Mouse (Mus musculus): ENCODE measurements around the gene Npas3. TPM values are rescaled to one million over a fixed set of nuclear protein-coding genes. Genes with fewer than 3 reads are reported as not detected.

Gene Npas3
- polyA plus RNA-seq, 1 experiment: not detected

DNA sequence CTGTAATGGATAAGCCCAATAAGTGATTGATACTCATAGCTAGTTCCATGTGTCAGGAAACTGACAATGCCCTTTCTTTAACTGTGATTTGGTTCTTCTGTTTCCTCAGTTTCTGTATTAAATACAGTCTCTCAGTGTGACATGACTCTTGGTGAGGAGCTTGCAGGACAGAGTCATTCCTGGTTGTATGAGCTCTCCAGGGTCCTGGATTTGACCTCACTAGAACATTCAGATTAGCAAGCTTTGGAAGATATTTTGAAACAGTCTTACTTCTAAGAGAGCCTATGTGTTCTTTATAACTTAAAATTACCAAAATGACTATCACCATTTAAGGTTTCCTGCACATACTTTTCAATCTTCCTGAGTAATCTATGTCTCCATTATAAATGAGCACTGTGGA is 247.9 kb downstream of the Npas3 start:
- H3K27me3 ChIP-seq (ENCODE audit: control insufficient read depth): no peaks in the 10 kb centered on the region
- no peak overlapping the region for H3K4me3 ChIP-seq (replicated peaks)
- H3K4me1 ChIP-seq (ENCODE audit: control insufficient read depth): no peaks in the 10 kb centered on the region
- no peak for TF ChIP-seq GATA1 (IDR thresholded peaks at IDR 0.05; ENCODE audit: low read length)
- no peak for TF ChIP-seq TAL1 (IDR thresholded peaks at IDR 0.05; ENCODE audit: low read length)
- H3K9me3 ChIP-seq (ENCODE audit: control insufficient read depth, low read length): no peaks in the 10 kb centered on the region
- H3K36me3 ChIP-seq (ENCODE audit: control insufficient read depth): no peaks in the 10 kb centered on the region

DNA sequence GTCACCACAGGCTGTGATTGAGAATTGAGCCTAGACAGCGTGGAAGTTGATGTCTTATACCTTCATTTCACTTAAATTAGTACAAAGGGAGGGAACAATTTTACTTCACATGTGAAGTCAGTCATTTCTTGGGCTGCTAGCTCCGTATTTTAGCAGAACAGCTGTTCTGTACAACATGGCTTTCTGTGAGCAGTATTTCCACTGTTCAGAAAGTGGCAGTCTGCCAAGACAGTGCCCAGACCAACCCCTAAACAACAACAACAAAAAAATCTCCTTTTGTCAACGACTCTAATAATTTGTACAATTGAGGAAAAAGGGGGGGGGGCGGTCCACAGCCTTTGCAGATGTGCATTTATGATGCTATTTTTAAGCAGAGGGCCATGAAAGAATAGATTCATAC is 266.4 kb downstream of the Npas3 start:
- H3K27me3 ChIP-seq (ENCODE audit: control insufficient read depth): no peaks in the 10 kb centered on the region
- H3K4me1 ChIP-seq (ENCODE audit: control insufficient read depth): no peaks in the 10 kb centered on the region
- no peak overlapping the region for H3K4me3 ChIP-seq (replicated peaks)
- TF ChIP-seq TAL1 (IDR thresholded peaks at IDR 0.05; ENCODE audit: low read length) (no peak), GATA1 (IDR thresholded peaks at IDR 0.05; ENCODE audit: low read length) (no peak)
- H3K36me3 ChIP-seq (ENCODE audit: control insufficient read depth): no peaks in the 10 kb centered on the region
- no peaks in the 10 kb centered on the region for H3K9me3 ChIP-seq (ENCODE audit: control insufficient read depth, low read length)

DNA sequence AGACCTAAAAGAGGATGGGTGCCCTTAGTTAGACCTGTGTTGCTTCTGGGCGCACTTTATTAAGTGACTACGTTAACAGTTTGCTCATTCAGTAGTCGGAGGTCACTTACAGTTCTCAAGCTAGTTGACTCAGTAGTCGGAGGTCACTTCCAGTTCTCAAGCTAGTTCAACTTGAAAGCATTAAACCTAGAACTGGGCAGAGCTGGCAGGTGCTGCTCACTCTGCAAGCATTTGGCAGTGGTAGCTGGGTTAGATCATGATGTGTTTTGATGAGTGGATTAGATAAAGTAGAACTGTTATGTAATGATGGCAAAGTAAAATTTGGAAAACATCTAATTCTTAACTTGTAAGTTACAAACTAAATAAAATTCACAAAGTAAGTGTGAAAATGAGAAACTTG is 271.1 kb downstream of the Npas3 start:
- Histone ChIP-seq H3K9me3 (ENCODE audit: control insufficient read depth, low read length) (no peaks in the 10 kb centered on the region), H3K27me3 (ENCODE audit: control insufficient read depth) (no peaks in the 10 kb centered on the region), H3K4me3 (replicated peaks) (no peak overlapping the region), H3K36me3 (ENCODE audit: control insufficient read depth) (no peaks in the 10 kb centered on the region), H3K4me1 (ENCODE audit: control insufficient read depth) (no peaks in the 10 kb centered on the region)
- TF ChIP-seq GATA1 (IDR thresholded peaks at IDR 0.05; ENCODE audit: low read length) (no peak), TAL1 (IDR thresholded peaks at IDR 0.05; ENCODE audit: low read length) (no peak)

DNA sequence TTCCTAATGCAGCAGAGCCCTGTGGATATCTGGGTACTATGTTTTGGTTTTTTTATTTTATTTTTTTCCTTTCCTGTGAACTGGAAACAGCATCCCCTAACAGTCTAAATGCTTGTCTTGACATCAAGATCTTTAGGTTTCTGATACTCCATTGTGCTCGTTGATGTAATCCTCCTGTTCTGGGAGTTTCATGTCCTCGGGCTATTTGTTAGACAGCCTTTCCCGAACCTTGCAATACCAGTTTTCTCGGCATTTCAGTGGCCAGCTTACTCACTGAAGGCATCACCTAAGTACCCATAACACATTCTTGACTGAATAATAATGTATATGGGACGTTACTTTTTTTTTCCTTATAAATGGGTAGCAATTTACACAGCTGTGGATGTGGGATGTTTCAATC is 274.2 kb downstream of the Npas3 start:
- no peak overlapping the region for H3K4me3 ChIP-seq (replicated peaks)
- H3K27me3 ChIP-seq (ENCODE audit: control insufficient read depth): no peaks in the 10 kb centered on the region

DNA sequence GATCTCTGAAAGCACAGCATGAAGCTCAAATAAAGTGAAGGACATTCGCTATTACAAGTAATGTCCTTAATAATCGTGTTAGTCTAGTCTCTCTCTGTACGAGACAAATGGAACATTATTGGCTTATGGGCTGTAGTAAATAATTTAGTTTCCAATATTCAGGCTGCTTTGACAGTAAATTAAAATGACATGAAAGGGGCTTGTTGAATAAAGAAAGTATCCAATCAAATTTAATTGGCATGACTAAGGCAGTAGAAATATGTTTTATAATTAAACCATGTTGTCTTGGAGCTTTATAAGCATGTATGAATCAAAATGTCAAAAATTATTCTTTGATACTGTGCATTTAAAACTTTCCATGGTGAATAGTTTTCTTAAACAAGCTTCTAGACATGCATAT is 278.6 kb downstream of the Npas3 start:
- TF ChIP-seq GATA1 (IDR thresholded peaks at IDR 0.05; ENCODE audit: low read length) (no peak), TAL1 (IDR thresholded peaks at IDR 0.05; ENCODE audit: low read length) (no peak)
- Histone ChIP-seq H3K4me3 (replicated peaks) (no peak overlapping the region), H3K27me3 (ENCODE audit: control insufficient read depth) (no peaks in the 10 kb centered on the region), H3K36me3 (ENCODE audit: control insufficient read depth) (no peaks in the 10 kb centered on the region), H3K9me3 (ENCODE audit: control insufficient read depth, low read length) (no peaks in the 10 kb centered on the region), H3K4me1 (ENCODE audit: control insufficient read depth) (no peaks in the 10 kb centered on the region)

More for the DNA sequence above, 274.2 kb downstream of the Npas3 start:
- Histone ChIP-seq H3K36me3 (ENCODE audit: control insufficient read depth) (no peaks in the 10 kb centered on the region), H3K4me1 (ENCODE audit: control insufficient read depth) (no peaks in the 10 kb centered on the region), H3K9me3 (ENCODE audit: control insufficient read depth, low read length) (no peaks in the 10 kb centered on the region)
- TF ChIP-seq GATA1 (IDR thresholded peaks at IDR 0.05; ENCODE audit: low read length): no peak
- no peak for TF ChIP-seq TAL1 (IDR thresholded peaks at IDR 0.05; ENCODE audit: low read length)

DNA sequence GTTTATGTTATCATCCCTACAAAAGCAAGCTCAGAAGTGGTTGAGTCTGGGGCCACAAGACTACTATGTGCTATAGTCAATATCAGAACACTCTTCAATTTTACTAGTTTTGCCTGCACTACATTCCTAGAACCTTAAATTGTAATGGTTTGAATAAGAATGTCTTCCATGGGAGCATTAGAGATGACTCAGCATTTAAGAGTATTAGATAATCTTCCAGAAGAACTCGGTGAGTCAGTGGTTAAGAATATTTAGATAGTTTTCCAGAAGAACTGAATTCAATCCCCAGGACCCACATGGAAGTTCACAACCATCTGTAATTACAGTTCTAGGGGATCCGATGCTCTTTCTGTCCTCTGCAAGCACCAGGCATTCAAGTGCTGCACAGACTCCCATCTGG is 280.9 kb downstream of the Npas3 start:
- H3K9me3 ChIP-seq (ENCODE audit: control insufficient read depth, low read length): no peaks in the 10 kb centered on the region; the same call in 1 of the 2 replicates
- no peaks in the 10 kb centered on the region for H3K4me1 ChIP-seq (ENCODE audit: control insufficient read depth)
- no peaks in the 10 kb centered on the region for H3K27me3 ChIP-seq (ENCODE audit: control insufficient read depth)
- no peaks in the 10 kb centered on the region for H3K36me3 ChIP-seq (ENCODE audit: control insufficient read depth)
- no peak overlapping the region for H3K4me3 ChIP-seq (replicated peaks)
- TF ChIP-seq GATA1 (IDR thresholded peaks at IDR 0.05; ENCODE audit: low read length) (no peak), TAL1 (IDR thresholded peaks at IDR 0.05; ENCODE audit: low read length) (no peak)

DNA sequence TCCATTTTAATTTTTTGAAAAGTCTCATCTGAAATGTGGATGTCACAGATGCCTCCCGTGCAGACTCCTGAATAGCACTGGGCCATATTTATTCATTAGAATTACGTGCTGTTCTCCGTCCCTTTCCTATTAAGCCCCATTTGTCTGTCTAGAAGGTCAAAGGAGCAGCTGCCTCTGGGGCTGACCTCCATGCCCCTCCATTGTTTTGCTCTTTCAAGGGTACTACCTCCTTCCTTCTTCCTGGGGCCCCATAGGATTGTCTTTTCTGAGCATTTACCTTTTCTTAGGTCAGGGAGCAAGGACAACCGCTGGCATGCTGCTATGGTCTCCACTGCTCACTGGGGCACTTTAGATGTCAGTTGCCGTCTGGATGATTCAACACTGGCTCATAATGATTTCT is 288.3 kb downstream of the Npas3 start:
- no peaks in the 10 kb centered on the region; the same call in 1 of the 2 replicates for H3K9me3 ChIP-seq (ENCODE audit: control insufficient read depth, low read length)
- TF ChIP-seq TAL1 (IDR thresholded peaks at IDR 0.05; ENCODE audit: low read length) (no peak), GATA1 (IDR thresholded peaks at IDR 0.05; ENCODE audit: low read length) (no peak)
- no peaks in the 10 kb centered on the region for H3K4me1 ChIP-seq (ENCODE audit: control insufficient read depth)
- H3K27me3 ChIP-seq (ENCODE audit: control insufficient read depth): no peaks in the 10 kb centered on the region
- no peaks in the 10 kb centered on the region for H3K36me3 ChIP-seq (ENCODE audit: control insufficient read depth)
- H3K4me3 ChIP-seq (replicated peaks): no peak overlapping the region

DNA sequence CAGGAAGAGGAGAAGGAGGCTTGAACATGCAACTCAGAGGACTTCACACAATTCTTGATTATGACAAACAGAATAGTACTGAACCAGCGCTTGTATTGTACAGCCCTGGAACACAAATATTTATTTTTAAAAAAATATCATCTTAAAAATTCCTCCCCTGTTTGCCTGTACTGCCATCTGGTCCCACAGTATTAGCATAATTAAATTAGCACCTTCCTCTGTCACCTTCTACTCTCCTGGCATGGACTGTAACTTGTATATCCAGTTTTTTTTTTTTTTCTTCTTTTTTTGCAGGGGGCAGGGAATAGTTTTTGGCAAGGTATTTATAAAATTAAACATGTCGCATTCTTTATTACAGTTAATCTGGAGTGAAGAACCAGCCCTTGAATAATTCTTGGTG is 307.9 kb downstream of the Npas3 start:
- Histone ChIP-seq H3K36me3 (ENCODE audit: control insufficient read depth) (no peaks in the 10 kb centered on the region), H3K9me3 (ENCODE audit: control insufficient read depth, low read length) (no peaks in the 10 kb centered on the region), H3K27me3 (ENCODE audit: control insufficient read depth) (no peaks in the 10 kb centered on the region), H3K4me3 (replicated peaks) (no peak overlapping the region), H3K4me1 (ENCODE audit: control insufficient read depth) (no peaks in the 10 kb centered on the region)
- no peak for TF ChIP-seq GATA1 (IDR thresholded peaks at IDR 0.05; ENCODE audit: low read length)

DNA sequence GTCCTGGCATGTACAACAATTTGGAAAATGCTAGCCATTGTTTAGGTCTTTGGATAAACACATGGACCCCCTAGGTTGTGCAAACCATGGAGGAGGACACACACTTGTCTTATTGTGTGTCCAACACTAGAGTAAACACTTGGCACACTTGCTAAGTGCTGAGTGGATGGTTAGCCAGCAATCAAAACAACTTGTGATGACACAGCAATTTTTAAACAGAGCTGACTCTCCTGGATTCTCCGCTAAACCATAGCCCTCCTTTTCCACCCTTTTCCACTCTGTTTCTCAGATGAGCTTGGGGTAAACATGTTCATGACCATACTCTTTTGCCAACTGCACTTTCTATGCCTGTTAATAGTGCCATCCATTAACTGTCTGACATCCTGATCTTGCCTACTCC is 309.8 kb downstream of the Npas3 start:
- Histone ChIP-seq H3K9me3 (ENCODE audit: control insufficient read depth, low read length) (no peaks in the 10 kb centered on the region), H3K36me3 (ENCODE audit: control insufficient read depth) (no peaks in the 10 kb centered on the region), H3K4me1 (ENCODE audit: control insufficient read depth) (no peaks in the 10 kb centered on the region), H3K27me3 (ENCODE audit: control insufficient read depth) (no peaks in the 10 kb centered on the region), H3K4me3 (replicated peaks) (no peak overlapping the region)
- no peak for TF ChIP-seq TAL1 (IDR thresholded peaks at IDR 0.05; ENCODE audit: low read length)
- no peak for TF ChIP-seq GATA1 (IDR thresholded peaks at IDR 0.05; ENCODE audit: low read length)

DNA sequence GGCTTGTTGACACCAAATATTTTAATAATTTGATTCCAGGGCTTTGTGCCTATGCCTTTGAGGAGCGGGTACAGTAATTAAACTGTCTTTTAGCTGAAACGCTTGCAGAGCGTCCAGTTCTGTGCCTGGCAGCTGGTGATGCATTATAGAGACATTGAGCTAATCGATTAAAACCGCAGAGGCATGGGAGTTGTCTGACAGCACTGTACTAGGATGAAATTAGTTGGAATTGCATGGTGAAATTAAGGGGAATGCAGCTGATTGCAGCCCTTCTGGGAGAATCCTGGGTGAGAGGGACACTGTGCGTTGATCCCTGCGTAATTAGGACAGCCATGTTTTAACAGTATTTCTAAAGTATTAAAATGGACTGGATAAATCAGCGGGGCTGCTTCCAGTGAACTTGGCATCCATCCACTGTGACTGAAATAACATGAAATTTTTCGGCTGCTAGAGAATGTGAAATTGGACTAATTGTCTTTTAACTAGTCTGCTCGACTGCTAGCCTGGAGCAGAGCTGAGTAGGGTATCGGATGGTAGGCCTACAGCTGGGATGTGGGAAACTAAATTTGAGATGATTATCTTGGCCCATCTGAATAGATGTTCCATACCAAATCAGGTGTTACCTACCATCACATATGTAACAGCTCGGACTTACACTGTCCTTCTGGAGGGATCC is 318.4 kb downstream of the Npas3 start:
- Histone ChIP-seq H3K4me3 (replicated peaks) (no peak overlapping the region), H3K4me1 (ENCODE audit: control insufficient read depth) (no peaks in the 10 kb centered on the region), H3K27me3 (ENCODE audit: control insufficient read depth) (no peaks in the 10 kb centered on the region), H3K36me3 (ENCODE audit: control insufficient read depth) (no peaks in the 10 kb centered on the region), H3K9me3 (ENCODE audit: control insufficient read depth, low read length) (no peaks in the 10 kb centered on the region)
- TF ChIP-seq GATA1 (IDR thresholded peaks at IDR 0.05; ENCODE audit: low read length) (no peak), TAL1 (IDR thresholded peaks at IDR 0.05; ENCODE audit: low read length) (no peak)
